Mouse (Mus musculus): ENCODE measurements around the gene Nudt9. TPM values are rescaled to one million over a fixed set of nuclear protein-coding genes. Genes with fewer than 3 reads are reported as not detected.
A peak's percentile ranks its signal among the peaks of the same experiment; 100 is the strongest.

Gene Nudt9
- polyA plus RNA-seq, 1 experiment from 2014 or later = 54.8 TPM

DNA sequence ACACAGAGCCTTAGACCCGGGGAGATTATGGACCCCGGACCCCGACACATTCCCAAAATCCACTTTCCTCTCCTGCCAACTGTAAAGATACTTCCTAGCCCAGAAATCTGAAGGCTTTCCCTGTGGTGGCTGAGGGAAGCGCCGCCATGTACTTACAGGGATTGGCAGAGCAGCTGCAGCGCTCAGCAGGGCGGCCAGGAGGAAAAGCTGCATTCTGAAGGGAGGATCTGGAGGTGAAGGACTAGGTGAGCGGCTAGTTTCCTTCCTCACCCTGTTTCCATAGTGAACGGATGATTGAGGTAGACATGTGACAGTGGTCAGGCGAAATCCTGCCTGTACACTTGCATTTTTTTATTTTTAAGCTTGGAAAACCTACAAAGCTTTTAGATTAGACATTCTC is 30.3 kb downstream of the Nudt9 start:
- H3K27ac ChIP-seq (ENCODE audit: low read length) = no peak overlapping the region; the same call in 1 of the 2 replicates

DNA sequence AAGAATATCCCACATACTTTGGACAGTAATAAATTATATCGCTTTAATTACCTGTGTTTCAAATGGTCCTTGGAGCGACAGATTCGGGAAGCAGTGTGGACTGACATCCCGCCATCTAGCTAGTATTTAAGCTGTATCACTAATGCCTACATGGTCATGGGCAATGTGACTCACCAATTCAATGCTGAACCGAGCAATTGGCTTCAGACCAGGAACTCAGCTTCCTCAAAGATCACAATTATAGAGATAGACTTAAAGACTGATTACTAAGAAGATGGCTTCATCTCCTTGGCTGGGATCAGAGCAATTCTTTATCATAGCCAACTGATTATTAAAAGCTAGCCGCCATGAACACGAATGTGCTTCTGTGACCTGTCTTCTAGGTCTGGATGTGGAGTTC is 31.4 kb downstream of the Nudt9 start, which contains the start of gene Gm17660:
TSS of gene Gm17660 (minus strand) at position 101 of the 400 bp plus-strand sequence.
- no peak for ATAC-seq (ENCODE audit: insufficient number of reproducible peaks, insufficient read depth, low FRiP score, low read depth)
- 0 out of 2 replicates have a peak, but pooled peaks cover 2% of the 10 kb centered on the region for H3K4me1 ChIP-seq (ENCODE audit: control insufficient read depth, insufficient read depth, low read length)
- H3K27ac ChIP-seq (ENCODE audit: low read length) = no peak within 1 kb of the TSS
- H3K4me3 ChIP-seq (ENCODE audit: low read depth, low read length) = no peak within 1 kb of the TSS
- no peaks in the 10 kb centered on the region for H3K9me3 ChIP-seq (ENCODE audit: control insufficient read depth, low read depth, low read length)
- no peak within 1 kb of the TSS for H3K4me2 ChIP-seq (replicated peaks; ENCODE audit: low read depth, low read length)
- H3K27me3 ChIP-seq (ENCODE audit: control insufficient read depth, insufficient read depth, low read length) = no peaks in the 10 kb centered on the region
- no peak within 1 kb of the TSS for H3K9ac ChIP-seq (replicated peaks; ENCODE audit: low read depth, low read length)
- 91% methylated on average over 7 of the region's 7 CpGs for WGBS
- peaks cover 3% of the 10 kb centered on the region; the same call in 1 of the 2 replicates for H3K36me3 ChIP-seq (ENCODE audit: control insufficient read depth, insufficient read depth, low read length)

More for the DNA sequence above, 30.3 kb downstream of the Nudt9 start:
- no peak overlapping the region for H3K9ac ChIP-seq (replicated peaks; ENCODE audit: low read depth, low read length)
- H3K27me3 ChIP-seq (ENCODE audit: control insufficient read depth, insufficient read depth, low read length) = no peaks in the 10 kb centered on the region
- peaks cover 3% of the 10 kb centered on the region; the same call in 1 of the 2 replicates for H3K36me3 ChIP-seq (ENCODE audit: control insufficient read depth, insufficient read depth, low read length)
- H3K4me1 ChIP-seq (ENCODE audit: control insufficient read depth, insufficient read depth, low read length) = 0 out of 2 replicates have a peak, but pooled peaks cover 5% of the 10 kb centered on the region
- no peak for ATAC-seq (ENCODE audit: insufficient number of reproducible peaks, insufficient read depth, low FRiP score, low read depth)
- 25% methylated on average over 10 of the region's 10 CpGs for WGBS
- H3K4me3 ChIP-seq (ENCODE audit: low read depth, low read length) = no peak overlapping the region
- H3K9me3 ChIP-seq (ENCODE audit: control insufficient read depth, low read depth, low read length) = no peaks in the 10 kb centered on the region
- no peak overlapping the region for H3K4me2 ChIP-seq (replicated peaks; ENCODE audit: low read depth, low read length)

DNA sequence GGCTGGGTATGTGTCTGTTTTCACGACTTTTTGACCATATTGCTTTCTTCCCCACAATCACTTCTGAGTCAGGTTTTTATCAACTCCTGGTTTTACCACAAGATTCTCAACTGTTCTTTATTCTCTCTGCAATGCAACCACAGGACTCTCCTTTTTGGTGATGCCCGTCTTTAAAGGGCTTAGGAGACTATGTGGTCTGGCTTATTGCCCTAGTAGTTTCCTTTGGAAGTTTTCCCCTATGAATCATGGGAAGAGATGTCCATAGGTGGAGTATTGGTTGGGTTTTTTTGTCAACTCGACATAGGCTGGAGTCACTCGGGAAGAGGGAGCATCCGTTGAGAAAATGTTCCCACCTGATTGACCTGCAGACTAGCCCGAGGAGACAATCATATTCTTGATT is 34.6 kb downstream of the Nudt9 start:
- H3K27me3 ChIP-seq (ENCODE audit: control insufficient read depth, insufficient read depth, low read length) = no peaks in the 10 kb centered on the region
- no peaks in the 10 kb centered on the region for H3K9me3 ChIP-seq (ENCODE audit: control insufficient read depth, low read depth, low read length)
- WGBS = 85% methylated on average over 6 of the region's 6 CpGs
- H3K4me1 ChIP-seq (ENCODE audit: control insufficient read depth, insufficient read depth, low read length) = no peaks in the 10 kb centered on the region
- H3K36me3 ChIP-seq (ENCODE audit: control insufficient read depth, insufficient read depth, low read length) = peaks cover 3% of the 10 kb centered on the region; the same call in 1 of the 2 replicates
- H3K9ac ChIP-seq (replicated peaks; ENCODE audit: low read depth, low read length) = no peak overlapping the region
- no peak for ATAC-seq (ENCODE audit: insufficient number of reproducible peaks, insufficient read depth, low FRiP score, low read depth)
- no peak overlapping the region for H3K4me3 ChIP-seq (ENCODE audit: low read depth, low read length)
- no peak overlapping the region for H3K4me2 ChIP-seq (replicated peaks; ENCODE audit: low read depth, low read length)
- no peak overlapping the region for H3K27ac ChIP-seq (ENCODE audit: low read length)

DNA sequence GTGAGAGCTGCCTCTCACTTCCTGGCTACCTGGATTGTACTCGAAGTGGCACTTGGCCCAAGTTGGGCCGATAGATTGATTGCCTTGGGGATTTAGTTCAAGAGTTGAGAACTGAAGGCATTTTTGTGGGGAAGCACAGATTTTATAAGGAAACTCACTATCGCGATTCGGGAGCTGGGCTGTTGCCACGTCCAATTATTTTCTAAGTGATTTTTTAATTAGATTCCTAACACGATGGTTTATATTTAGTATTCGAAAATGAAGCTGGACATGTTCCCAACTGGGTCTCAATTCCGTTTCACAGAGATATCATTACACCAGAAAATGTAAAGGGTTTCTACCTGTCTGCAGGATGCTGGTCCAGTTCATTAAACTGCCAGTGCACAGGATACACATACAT is 39.3 kb downstream of the Nudt9 start:
- WGBS = 89% methylated on average over 9 of the region's 9 CpGs
- ATAC-seq (ENCODE audit: insufficient number of reproducible peaks, insufficient read depth, low FRiP score, low read depth) = no peak
- H3K4me1 ChIP-seq (ENCODE audit: control insufficient read depth, insufficient read depth, low read length) = no peaks in the 10 kb centered on the region
- H3K36me3 ChIP-seq (ENCODE audit: control insufficient read depth, insufficient read depth, low read length) = peaks cover 25% of the 10 kb centered on the region; the same call in 1 of the 2 replicates
- no peaks in the 10 kb centered on the region for H3K27me3 ChIP-seq (ENCODE audit: control insufficient read depth, insufficient read depth, low read length)
- no peak overlapping the region for H3K27ac ChIP-seq (ENCODE audit: low read length)
- H3K4me3 ChIP-seq (ENCODE audit: low read depth, low read length) = no peak overlapping the region
- no peaks in the 10 kb centered on the region for H3K9me3 ChIP-seq (ENCODE audit: control insufficient read depth, low read depth, low read length)
- H3K9ac ChIP-seq (replicated peaks; ENCODE audit: low read depth, low read length) = no peak overlapping the region
- no peak overlapping the region for H3K4me2 ChIP-seq (replicated peaks; ENCODE audit: low read depth, low read length)

DNA sequence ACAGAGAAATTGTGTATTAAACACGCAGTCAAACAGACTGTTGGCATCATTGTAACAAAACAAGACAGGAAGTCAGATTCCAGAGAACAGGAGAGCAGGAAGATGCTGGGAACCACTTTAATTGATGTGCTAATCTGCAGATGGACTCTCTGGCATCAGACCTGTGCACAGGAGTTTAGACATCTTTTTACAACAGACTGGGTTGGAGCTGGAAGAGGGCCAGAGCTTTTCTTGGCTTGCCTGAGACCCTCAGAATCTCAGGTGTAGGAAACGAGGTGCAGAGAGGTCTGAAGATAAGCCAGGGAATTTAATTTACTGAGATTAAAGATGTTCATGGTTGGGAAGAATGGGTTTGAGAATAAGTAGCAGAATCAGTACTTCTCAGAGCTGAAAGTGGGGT is 43.6 kb downstream of the Nudt9 start:
- Histone ChIP-seq H3K36me3 (ENCODE audit: control insufficient read depth, insufficient read depth, low read length) (peaks cover 29% of the 10 kb centered on the region; the same call in 1 of the 2 replicates), H3K27ac (ENCODE audit: low read length) (no peak overlapping the region), H3K4me1 (ENCODE audit: control insufficient read depth, insufficient read depth, low read length) (no peaks in the 10 kb centered on the region), H3K4me2 (replicated peaks; ENCODE audit: low read depth, low read length) (no peak overlapping the region), H3K4me3 (ENCODE audit: low read depth, low read length) (no peak overlapping the region), H3K9me3 (ENCODE audit: control insufficient read depth, low read depth, low read length) (no peaks in the 10 kb centered on the region), H3K9ac (replicated peaks; ENCODE audit: low read depth, low read length) (no peak overlapping the region), H3K27me3 (ENCODE audit: control insufficient read depth, insufficient read depth, low read length) (no peaks in the 10 kb centered on the region)
- no peak for ATAC-seq (ENCODE audit: insufficient number of reproducible peaks, insufficient read depth, low FRiP score, low read depth)
- WGBS = 80% methylated on average over 2 of the region's 2 CpGs

DNA sequence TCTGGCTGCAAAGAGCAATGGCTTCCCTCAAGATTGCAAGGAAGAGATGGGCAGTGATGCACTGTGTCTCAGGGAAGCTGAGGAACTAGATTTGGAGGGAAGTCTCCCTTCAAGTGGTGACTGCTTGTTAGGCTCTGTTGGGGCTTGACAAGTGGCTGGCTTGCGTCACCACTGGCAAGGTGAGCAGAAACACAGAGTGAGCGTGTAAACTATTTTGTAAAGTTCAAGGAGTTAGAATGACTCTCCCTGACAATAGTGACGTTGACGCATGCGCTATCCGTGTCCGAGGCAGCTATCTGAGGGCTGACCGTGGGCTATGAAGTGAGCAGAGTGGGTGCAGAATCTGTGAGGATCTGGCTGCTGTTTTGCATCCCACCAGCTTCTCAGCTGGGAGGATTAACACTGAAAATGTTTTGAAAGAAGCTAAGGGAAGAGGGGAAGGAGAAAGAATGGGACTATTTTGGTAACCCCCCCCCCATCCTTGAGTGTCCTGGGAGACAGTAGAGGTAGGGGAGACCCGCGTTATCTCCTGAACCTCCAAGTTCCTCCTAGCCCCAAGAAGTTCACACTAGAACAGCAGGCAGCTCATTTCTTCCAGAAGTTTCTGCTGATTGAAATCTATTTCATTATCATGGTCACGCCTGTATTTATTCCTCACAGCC is 49.4 kb downstream of the Nudt9 start:
- H3K27me3 ChIP-seq (ENCODE audit: control insufficient read depth, insufficient read depth, low read length) = no peaks in the 10 kb centered on the region
- no peak overlapping the region; the same call in 1 of the 2 replicates for H3K4me2 ChIP-seq (replicated peaks; ENCODE audit: low read depth, low read length)
- H3K27ac ChIP-seq (ENCODE audit: low read length) = peak overlapping the region; percentile 82
- no peak overlapping the region for H3K4me3 ChIP-seq (ENCODE audit: low read depth, low read length)
- 34% methylated on average over 11 of the region's 11 CpGs for WGBS
- H3K36me3 ChIP-seq (ENCODE audit: control insufficient read depth, insufficient read depth, low read length) = 0 out of 2 replicates have a peak, but pooled peaks cover 7% of the 10 kb centered on the region
- ATAC-seq (ENCODE audit: insufficient number of reproducible peaks, insufficient read depth, low FRiP score, low read depth) = no peak
- H3K9ac ChIP-seq (replicated peaks; ENCODE audit: low read depth, low read length) = no peak overlapping the region
- no peaks in the 10 kb centered on the region for H3K9me3 ChIP-seq (ENCODE audit: control insufficient read depth, low read depth, low read length)
- H3K4me1 ChIP-seq (ENCODE audit: control insufficient read depth, insufficient read depth, low read length) = peaks cover 7% of the 10 kb centered on the region

DNA sequence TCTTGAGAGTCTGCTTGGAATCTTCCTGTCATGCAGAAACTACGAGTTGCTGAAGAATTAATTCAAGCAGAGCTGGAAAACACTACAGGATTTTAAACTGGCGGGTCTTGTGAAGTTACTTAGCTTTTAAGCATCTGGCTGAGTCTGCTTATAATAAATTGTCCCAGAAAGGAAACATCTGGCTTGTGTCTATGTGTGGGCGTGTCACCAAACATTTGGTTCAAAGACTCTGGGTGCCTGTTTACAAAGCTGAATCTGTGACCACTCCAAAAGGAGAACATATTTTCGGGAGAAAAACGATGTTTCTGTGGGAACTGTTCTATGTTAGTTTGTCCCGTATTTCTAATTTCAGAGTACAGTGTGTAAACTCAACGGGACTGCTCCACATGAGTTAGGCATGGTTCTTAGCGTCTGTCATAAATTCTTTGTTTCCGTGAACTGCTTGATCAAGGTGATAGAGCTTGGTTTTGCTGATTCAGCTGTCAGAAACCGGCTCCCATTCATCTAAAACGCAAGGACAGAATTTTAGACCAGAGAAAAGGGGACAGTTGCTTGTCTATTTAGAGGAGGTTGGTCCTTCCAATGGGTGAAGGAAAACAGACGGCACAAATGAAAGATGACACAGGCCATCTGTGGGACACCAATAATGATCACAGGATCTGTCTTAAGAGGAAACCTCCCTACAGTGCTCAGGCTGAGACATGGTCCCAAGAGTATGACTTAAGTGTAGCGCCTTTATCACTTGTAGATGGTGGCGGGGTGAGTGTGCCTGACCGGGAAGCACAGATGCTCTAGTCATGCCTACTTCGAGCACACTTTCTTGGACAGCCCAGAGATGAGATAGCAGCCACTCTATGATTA is 50.2 kb downstream of the Nudt9 start:
- Histone ChIP-seq H3K9me3 (ENCODE audit: control insufficient read depth, low read depth, low read length) (no peaks in the 10 kb centered on the region), H3K36me3 (ENCODE audit: control insufficient read depth, insufficient read depth, low read length) (0 out of 2 replicates have a peak, but pooled peaks cover 7% of the 10 kb centered on the region), H3K27ac (ENCODE audit: low read length) (peak overlapping the region; percentile 91), H3K4me3 (ENCODE audit: low read depth, low read length) (no peak overlapping the region), H3K4me2 (replicated peaks; ENCODE audit: low read depth, low read length) (peak overlapping the region; percentile 13; the same call in 1 of the 2 replicates), H3K9ac (replicated peaks; ENCODE audit: low read depth, low read length) (no peak overlapping the region), H3K27me3 (ENCODE audit: control insufficient read depth, insufficient read depth, low read length) (no peaks in the 10 kb centered on the region), H3K4me1 (ENCODE audit: control insufficient read depth, insufficient read depth, low read length) (peaks cover 7% of the 10 kb centered on the region)
- WGBS = 42% methylated on average over 16 of the region's 16 CpGs
- ATAC-seq (ENCODE audit: insufficient number of reproducible peaks, insufficient read depth, low FRiP score, low read depth) = peak; percentile 75; the same call in 1 of the 2 replicates

DNA sequence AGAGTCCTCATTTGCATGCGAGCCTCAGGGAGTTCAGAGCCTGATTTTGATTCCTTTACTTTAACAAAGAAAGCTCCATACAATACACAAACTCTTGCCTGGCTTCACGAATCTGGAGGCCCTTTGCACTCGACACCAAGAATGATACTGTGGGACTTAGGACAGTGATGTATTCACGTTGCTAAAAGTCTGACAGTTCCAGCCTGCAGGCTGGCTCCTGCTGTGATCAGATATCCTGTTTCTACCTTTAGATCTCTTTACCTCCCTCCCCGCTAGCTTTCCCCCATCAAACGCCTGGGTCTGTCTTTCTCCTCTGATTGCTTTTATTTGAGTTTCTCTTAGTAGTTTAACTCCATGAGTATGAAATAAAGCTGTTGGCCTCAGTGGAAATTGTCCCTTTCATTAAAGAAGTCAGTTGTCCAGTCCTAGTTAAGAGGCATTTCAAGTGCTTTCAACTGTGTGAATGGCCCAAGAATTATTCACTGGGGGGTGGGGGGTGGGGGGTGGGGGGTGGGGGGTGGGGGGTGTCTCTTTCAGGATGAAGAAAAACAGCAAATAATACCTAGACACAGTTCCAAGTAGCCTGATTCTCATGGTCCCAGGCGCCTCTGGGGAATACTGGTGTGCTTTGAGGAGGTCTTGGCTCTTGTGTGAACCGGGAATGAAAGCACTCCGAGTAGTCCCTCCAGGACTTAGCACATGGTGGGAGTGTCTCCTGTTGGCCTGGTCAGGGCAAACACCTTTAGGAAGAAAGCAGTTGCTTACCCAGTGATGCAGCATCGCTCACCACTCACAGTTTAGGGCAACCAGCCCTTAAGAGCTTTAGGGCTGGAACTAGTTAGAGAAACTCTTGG is 55.8 kb downstream of the Nudt9 start:
- H3K9ac ChIP-seq (replicated peaks; ENCODE audit: low read depth, low read length) = no peak overlapping the region
- no peak overlapping the region for H3K4me3 ChIP-seq (ENCODE audit: low read depth, low read length)
- no peaks in the 10 kb centered on the region for H3K9me3 ChIP-seq (ENCODE audit: control insufficient read depth, low read depth, low read length)
- no peaks in the 10 kb centered on the region for H3K36me3 ChIP-seq (ENCODE audit: control insufficient read depth, insufficient read depth, low read length)
- no peaks in the 10 kb centered on the region for H3K27me3 ChIP-seq (ENCODE audit: control insufficient read depth, insufficient read depth, low read length)
- no peak overlapping the region for H3K27ac ChIP-seq (ENCODE audit: low read length)
- 31% methylated on average over 10 of the region's 10 CpGs for WGBS
- ATAC-seq (ENCODE audit: insufficient number of reproducible peaks, insufficient read depth, low FRiP score, low read depth) = no peak
- H3K4me2 ChIP-seq (replicated peaks; ENCODE audit: low read depth, low read length) = no peak overlapping the region
- peaks cover 14% of the 10 kb centered on the region; the same call in 1 of the 2 replicates for H3K4me1 ChIP-seq (ENCODE audit: control insufficient read depth, insufficient read depth, low read length)

Data from stomach, embryonic 14.5 days (tissue).